Mouse (Mus musculus): ENCODE data around the gene Lrch2. TPM values are rescaled to one million over a fixed set of nuclear protein-coding genes. Genes with fewer than 3 reads are reported as not detected.

Lrch2 gene
- polyA plus RNA-seq, 1 experiment from 2014 or later = 12.7 TPM

GRCm38 (mm10) chrX:147429129-147429528 is 124.8 kb downstream of the Lrch2 start, which contains the start of gene Il13ra2:
Gene Il13ra2, minus strand, starts transcription at chrX:147429192.
- no peaks in the 10 kb centered on the region for H3K27me3 ChIP-seq
- H3K4me2 ChIP-seq = no peak within 1 kb of the TSS
- H3K9me3 ChIP-seq = no peaks in the 10 kb centered on the region
- H3K9ac ChIP-seq = no peak within 1 kb of the TSS
- no peaks in the 10 kb centered on the region for H3K4me1 ChIP-seq (replicated peaks)
- H3K27ac ChIP-seq (replicated peaks) = no peak within 1 kb of the TSS
- no peak for ATAC-seq (ENCODE audit: low read depth)
- no peak within 1 kb of the TSS for H3K4me3 ChIP-seq
- 52% methylated on average over 1 of the region's 1 CpGs for WGBS
- no peaks in the 10 kb centered on the region for H3K36me3 ChIP-seq

Other genes starting within 250 kb of the Lrch2 start
- gene Il13ra2, start 124.9 kb downstream of the Lrch2 start, polyA plus RNA-seq (2015; fragmentation: Nextera tagmentation; extraction: Ambion mirVana) = 0.26 TPM in 1 of 2 replicates, not detected in the other
- gene Vmn1r239-ps, start 100.4 kb downstream of the Lrch2 start, polyA plus RNA-seq (2015; fragmentation: Nextera tagmentation; extraction: Ambion mirVana) = not detected in 2 replicates
- gene Gm15128, start 211.9 kb upstream of the Lrch2 start, polyA plus RNA-seq (2015; fragmentation: Nextera tagmentation; extraction: Ambion mirVana) = not detected in 2 replicates

Measured in neural tube, embryonic 13.5 days (tissue).